Mouse (Mus musculus): ENCODE measurements around the gene Per1.
A peak's percentile ranks its signal among the peaks of the same experiment; 100 is the strongest.

Per1 gene

DNA sequence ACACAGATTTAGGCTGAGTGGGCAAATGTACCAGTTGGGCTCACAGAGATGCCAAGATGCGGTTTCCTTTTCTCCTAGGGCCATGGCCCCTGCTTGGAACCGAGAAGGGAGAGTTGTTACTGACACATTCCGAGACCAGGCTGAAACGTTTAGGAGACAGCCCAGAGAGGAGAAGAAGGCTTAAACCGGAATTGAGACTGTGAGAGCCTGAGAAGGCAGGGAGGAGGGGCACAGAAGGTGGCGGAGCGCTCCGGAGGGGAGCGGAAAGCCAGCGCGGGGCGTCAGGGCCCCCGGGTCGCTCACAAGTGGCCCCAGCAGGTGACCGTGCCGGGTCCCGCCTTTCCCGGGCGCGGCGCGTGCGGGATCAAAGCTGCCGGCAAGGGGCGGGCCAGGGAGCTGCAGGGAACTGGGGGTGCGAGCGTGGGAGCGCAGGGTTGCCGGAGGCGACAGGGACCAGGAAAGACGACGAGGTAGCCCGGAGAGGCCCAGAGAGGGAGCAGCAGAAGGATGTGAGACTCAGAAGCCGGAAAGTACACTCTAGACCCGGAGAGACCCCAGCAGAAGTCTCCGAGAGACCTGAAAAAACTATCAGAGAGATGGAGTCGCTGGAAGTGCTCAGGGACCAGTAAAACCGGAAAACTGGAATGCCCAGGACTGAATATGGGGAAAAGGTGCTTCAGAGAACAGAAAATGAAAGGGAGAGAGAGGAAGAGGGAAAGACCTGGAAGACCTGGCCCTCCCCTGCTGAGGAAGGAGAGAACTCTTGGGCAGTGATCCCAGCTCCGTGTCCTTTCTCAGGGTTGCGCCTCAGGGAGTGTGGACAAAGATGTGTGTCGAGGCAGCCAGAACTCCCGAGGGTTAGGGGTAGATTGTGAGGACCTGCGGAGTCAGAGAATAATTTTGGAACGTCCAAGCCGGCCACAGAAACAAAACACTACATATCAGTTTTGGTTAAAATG is 23.0 kb downstream of the Per1 start:
- peak; percentile 65 for DNase-seq

DNA sequence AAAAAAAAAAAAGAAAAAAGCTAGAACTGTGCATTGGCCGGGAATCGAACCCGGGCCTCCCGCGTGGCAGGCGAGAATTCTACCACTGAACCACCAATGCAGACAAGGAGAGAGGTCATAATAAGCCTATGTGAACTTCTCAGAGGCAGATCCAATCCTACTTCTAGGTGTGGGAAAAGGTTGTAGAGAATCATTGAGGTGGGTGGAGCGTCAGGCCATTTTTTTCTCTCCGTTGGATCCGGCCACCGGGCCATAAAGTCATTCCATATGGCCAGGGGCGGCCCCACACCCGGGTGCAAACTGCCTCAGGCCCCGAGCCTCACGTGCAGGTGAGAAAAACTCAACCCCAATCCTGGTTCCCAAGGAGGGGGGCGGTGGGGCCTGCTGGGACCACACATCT is 23.7 kb downstream of the Per1 start:
- peak; percentile 88 for DNase-seq

- no peak for DNase-seq
Measured at GRCm38 (mm10) chr11:69119446-69120155, 24.6 kb downstream of the Per1 start.

DNA sequence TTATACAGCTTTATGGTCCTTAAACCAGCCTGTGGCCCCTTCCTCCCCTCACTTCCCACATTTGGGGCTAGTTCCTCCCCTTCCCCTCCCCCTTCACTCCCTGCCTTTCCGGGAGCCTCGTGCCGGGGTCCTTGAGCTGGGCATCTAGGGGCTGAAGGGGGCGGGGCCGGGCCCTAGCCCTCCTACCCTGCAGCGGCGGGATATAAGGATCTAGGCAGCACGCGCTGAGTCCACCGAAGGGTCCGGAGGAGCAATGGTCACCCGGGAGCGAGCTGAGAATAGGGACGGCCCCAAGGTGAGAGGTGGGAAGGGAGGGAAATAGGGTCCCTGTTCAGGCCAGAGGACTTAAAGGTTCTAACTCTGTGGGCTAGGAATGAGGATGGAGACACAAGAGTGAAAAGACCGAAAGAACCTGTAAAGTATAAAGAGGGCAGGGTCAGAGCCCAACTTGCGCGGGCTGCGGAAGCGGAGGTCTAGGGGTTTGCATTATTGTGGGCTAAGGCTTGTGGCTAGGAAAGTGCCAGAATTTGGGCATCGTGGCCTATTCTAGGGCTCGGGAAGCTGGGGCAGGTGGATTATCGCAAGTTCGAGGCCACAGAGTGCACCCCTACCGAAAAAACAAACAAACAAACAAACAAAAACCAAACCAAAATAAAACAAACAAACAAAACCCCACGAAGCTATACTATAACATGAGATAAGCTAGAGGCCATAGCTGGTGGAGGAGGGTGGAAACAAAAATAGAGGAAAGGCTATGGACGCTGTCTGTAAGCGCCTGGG is 25.4 kb downstream of the Per1 start, which contains the start of gene Hes7:
Gene Hes7 (plus strand): TSS at position 184 of the 780 bp plus-strand sequence.
- peak; percentile 46 for DNase-seq

GRCm38 (mm10) chr11:69121001-69121740 is 26.2 kb downstream of the Per1 start:
- peak; percentile 41 for DNase-seq

DNA sequence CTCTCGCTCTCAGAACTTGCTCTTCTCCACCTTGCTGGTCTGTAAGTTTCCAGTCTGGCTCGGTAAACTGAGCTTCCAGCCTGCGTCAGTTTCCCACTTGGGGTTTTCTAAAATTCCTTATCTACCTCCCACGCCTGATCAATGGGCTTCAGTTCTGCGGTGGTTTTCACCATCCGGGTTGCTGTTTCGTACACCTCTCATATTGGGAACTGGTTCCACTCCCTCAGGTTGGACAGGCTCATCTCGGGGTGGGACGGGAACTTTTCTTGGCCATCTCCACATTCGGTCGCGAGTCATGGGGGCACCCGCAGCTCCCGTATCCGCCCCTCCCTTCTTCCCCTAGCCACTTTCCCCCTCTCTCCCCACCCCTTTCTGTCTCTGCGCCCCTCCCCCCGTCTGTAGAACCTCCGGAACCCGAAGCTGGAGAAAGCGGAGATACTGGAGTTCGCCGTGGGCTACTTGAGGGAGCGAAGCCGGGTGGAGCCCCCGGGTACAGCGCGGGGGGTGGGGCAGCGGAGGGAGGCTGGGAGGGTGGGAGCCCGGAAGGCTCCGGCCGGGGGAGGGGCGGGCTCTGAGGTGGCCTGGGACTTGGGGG is 26.8 kb downstream of the Per1 start:
- DNase-seq: no peak

DNA sequence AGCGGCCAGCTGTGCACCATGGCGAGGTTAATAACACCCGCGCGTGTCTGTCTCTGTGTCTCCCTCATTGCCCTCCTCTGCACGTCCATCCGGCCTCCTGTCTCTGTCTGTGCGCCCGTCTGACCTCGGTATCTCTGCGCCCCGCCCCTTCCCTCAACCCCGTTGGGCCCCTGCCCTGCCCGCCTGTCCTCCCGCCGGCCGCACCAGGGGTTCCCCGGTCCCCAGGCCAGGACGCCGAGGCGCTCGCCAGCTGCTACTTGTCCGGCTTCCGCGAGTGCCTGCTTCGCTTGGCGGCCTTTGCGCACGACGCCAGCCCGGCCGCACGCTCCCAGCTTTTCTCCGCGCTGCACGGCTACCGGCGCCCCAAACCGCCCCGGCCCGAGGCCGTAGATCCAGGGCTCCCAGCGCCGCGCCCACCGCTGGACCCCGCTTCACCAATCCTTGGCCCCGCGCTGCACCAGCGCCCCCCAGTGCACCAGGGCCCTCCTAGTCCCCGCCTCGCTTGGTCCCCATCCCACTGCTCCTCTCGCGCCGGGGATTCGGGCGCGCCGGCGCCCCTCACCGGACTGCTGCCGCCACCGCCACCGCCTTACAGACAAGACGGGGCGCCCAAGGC is 27.4 kb downstream of the Per1 start, which contains the start of gene 9130213A22Rik:
Gene 9130213A22Rik (minus strand): TSS at position 254 of the 616 bp plus-strand sequence.
- DNase-seq: peak; percentile 82

DNA sequence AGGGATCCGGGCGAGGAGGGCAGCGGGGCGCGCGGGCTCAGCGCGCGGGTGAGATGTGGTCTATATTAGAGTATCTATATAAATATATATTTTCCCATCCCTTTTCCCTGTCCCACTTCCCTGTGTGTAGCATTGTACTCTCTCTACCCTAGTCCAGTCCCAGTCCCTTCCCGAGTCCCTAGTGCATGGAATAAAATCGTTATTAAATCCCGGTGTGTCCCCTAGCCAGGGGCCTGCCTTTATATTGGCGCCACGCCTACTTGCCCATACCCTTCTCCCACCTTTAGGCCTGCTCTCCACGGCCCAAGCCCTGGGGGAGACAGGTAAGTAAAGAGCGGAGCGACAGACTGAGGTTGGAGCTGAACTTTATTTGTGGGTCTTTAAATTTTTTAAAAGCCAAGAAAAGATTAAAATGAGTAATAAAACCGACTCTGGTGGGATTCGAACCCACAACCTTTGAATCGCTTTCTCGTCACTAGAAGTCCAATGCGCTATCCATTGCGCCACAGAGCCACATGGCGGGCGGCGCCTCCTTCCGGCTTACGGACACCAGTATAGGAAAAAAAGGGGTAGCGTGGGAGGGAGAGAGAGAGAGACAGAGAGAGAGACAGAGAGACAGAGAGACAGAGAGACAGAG is 28.2 kb downstream of the Per1 start:
- peak; percentile 90 for DNase-seq

GRCm38 (mm10) chr11:69123693-69124497 is 28.9 kb downstream of the Per1 start:
- DNase-seq: peak; percentile 87

DNA sequence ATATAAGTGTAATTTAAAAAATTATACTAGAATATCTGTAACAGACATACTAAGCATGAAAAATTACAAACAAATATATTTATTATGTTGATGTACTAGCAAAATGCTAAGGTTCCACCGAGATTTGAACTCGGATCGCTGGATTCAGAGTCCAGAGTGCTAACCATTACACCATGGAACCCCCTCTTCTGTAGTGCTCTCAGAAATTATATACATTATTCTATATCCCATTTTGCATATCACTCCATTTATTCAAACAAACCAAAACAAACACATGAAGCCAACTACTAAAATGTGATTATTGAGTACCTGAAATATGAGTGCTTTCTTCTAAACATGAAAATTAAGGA is 29.5 kb downstream of the Per1 start:
- DNase-seq: peak; percentile 63

GRCm38 (mm10) chr11:69125041-69125851 is 30.2 kb downstream of the Per1 start:
- DNase-seq: peak; percentile 85

DNA sequence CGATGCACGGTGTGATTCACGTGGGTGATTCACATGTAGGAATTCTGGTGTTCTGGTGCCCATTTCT is 30.7 kb downstream of the Per1 start, which contains the start of gene Aloxe3:
Gene Aloxe3 (plus strand): TSS at position 45 of the 67 bp plus-strand sequence.
- DNase-seq: no peak

- DNase-seq: peak; percentile 60
Measured at GRCm38 (mm10) chr11:69125919-69126705, 31.1 kb downstream of the Per1 start.

GRCm38 (mm10) chr11:69126706-69127095 is 31.7 kb downstream of the Per1 start:
- DNase-seq: no peak

- no peak for DNase-seq
Measured at GRCm38 (mm10) chr11:69128426-69129122, 33.6 kb downstream of the Per1 start.

GRCm38 (mm10) chr11:69133566-69133922 is 38.5 kb downstream of the Per1 start:
- no peak for DNase-seq

DNA sequence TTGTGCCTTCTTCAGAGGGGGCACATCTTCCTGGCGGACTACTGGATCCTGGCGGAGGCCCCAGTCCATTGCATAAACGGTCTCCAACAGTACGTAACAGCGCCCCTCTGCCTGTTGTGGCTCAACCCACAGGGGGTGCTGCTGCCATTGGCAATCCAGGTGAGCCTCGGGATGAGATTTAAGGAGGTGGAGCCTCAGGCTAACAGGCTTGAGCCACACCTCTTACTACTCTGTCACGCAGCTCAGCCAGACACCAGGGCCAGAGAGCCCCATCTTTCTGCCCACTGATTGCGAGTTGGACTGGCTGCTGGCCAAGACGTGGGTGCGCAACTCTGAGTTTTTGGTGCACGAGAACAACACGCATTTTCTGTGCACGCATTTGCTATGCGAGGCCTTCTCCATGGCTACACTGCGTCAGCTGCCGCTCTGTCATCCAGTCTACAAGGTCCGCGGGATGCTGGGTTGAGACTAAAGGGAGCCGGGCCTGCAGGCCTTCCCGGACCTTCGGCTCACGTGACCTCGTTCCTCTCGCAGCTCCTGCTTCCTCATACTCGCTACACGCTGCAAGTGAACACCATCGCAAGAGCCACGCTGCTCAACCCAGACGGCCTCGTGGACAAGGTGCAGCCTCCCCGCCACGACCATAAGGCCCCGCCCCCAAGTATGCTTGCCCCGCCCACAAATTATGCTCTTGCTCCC is 39.1 kb downstream of the Per1 start:
- DNase-seq: peak; percentile 70

- DNase-seq: no peak
Measured at GRCm38 (mm10) chr11:69134622-69134968, 39.6 kb downstream of the Per1 start.
